Mouse (Mus musculus): Measurements from ENCODE around the gene Prlh. TPM values are rescaled to one million over a fixed set of nuclear protein-coding genes. Genes with fewer than 3 reads are reported as not detected.

The Prlh gene
- polyA plus RNA-seq (2014; fragmentation: Nextera tagmentation; extraction: Ambion mirVana), result not detected in 2 replicates

DNA sequence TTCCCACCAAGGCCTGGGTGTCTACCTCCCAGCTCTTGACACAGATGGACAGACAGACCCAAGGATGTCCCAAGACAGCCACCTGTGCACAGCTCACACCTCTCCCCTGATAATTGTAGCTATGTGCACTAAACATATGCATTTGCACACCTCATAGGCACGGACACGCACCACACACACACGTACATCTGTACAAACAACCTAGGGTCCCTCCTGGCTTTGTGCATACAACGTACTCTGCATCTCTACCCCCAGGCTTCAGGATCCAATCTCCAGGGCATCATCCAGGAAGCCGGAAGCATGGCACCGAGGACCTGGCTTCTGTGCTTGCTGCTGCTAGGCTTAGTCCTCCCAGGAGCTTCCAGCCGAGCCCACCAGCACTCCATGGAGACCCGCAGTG is at the start of gene Prlh:
Gene Prlh, plus strand, starts transcription at position 301 of the 400 bp plus-strand sequence.
- no peak within 1 kb of the TSS for H3K27ac ChIP-seq (ENCODE audit: low read depth, low read length)
- no peaks in the 10 kb centered on the region for H3K27me3 ChIP-seq (ENCODE audit: control insufficient read depth, insufficient read depth, low read length)
- no peaks in the 10 kb centered on the region for H3K36me3 ChIP-seq (ENCODE audit: control insufficient read depth, insufficient read depth, low read length)
- ATAC-seq (ENCODE audit: low FRiP score), result no peak
- WGBS, result 86% methylated on average over 8 of the region's 8 CpGs
- no peak for DNase-seq (ENCODE audit: low spot score)
- no peaks in the 10 kb centered on the region for H3K9me3 ChIP-seq (ENCODE audit: control insufficient read depth, low read length)
- H3K4me1 ChIP-seq (replicated peaks; ENCODE audit: control insufficient read depth, insufficient read depth, low read length), result no peaks in the 10 kb centered on the region
- no peak within 1 kb of the TSS for H3K4me2 ChIP-seq (replicated peaks; ENCODE audit: low read depth, low read length)
- no peak within 1 kb of the TSS for H3K4me3 ChIP-seq (ENCODE audit: low read depth, low read length)
- H3K9ac ChIP-seq (ENCODE audit: low read depth, low read length), result no peak within 1 kb of the TSS

DNA sequence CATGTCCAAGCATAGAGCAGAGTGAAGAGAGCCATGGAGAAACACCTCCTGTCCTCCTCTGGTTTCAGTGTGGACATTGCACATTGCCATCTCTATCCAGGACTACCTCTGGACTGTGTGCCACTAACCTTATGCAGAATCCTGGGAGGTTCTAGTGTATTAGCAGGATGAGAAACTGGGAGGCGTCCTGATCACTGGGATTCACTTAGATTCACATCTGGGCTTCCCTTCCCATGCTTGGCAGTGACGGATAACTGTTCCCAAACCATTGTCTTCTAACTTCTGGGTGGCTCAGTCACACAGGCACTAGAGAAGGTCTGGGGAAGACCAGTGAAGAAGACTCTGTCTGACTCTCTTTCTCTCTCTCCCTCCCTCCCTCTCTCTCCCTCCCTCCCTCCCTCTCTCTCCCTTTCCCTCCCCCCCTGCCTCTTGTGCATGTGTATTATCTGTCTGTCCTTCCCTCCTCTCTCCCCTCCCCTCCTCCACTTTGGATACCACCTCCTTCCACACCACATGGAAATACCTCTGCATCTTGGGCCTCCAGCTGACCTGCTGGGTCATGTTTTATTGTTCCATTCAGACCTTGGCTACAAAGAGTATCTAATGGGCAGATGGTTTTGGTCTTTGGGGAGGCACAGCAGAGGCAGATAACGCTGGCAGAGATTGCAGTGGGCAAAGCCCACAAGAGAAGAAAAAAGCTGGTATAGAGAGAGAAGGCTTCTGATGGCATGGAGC is 49.5 kb upstream of the Prlh start:
- Histone ChIP-seq H3K4me2 (replicated peaks; ENCODE audit: low read depth, low read length) (no peak overlapping the region), H3K36me3 (ENCODE audit: control insufficient read depth, insufficient read depth, low read length) (no peaks in the 10 kb centered on the region), H3K4me3 (ENCODE audit: low read depth, low read length) (no peak overlapping the region), H3K27ac (ENCODE audit: low read depth, low read length) (no peak overlapping the region), H3K27me3 (ENCODE audit: control insufficient read depth, insufficient read depth, low read length) (no peaks in the 10 kb centered on the region), H3K9me3 (ENCODE audit: control insufficient read depth, low read length) (no peaks in the 10 kb centered on the region), H3K4me1 (replicated peaks; ENCODE audit: control insufficient read depth, insufficient read depth, low read length) (no peaks in the 10 kb centered on the region), H3K9ac (ENCODE audit: low read depth, low read length) (no peak overlapping the region)
- 56% methylated on average over 3 of the region's 3 CpGs for whole genome bisulfite sequencing
- ATAC-seq (ENCODE audit: low FRiP score) (no peak), DNase-seq (ENCODE audit: low spot score) (no peak)

DNA sequence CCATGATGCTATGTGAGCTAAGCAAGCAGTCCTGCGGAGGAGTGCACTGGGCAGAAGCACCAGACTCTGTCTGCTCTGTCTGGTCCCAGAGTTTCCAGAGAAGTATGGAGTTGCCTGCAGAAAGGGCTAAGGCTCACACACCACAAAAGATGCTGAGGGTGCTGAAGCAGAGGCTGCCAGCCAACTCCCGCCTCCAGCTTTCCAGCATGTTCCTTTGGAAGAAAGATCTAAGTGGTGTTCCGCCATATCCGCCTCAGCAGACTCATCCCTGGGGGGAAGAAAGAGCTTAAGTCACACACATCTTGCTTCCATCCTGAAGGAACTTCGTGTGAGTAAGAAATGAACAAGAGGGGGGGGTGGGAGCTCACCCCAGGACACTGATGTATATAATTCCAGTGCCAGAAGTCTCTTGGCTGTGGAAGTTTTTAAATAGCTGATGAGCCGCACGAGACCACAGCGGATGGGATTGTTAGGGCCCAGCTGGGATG is 48.9 kb upstream of the Prlh start:
- 68% methylated on average over 8 of the region's 8 CpGs for WGBS
- Histone ChIP-seq H3K36me3 (ENCODE audit: control insufficient read depth, insufficient read depth, low read length) (no peaks in the 10 kb centered on the region), H3K27me3 (ENCODE audit: control insufficient read depth, insufficient read depth, low read length) (no peaks in the 10 kb centered on the region), H3K4me2 (replicated peaks; ENCODE audit: low read depth, low read length) (no peak overlapping the region), H3K9ac (ENCODE audit: low read depth, low read length) (no peak overlapping the region), H3K27ac (ENCODE audit: low read depth, low read length) (no peak overlapping the region), H3K4me3 (ENCODE audit: low read depth, low read length) (no peak overlapping the region), H3K4me1 (replicated peaks; ENCODE audit: control insufficient read depth, insufficient read depth, low read length) (no peaks in the 10 kb centered on the region), H3K9me3 (ENCODE audit: control insufficient read depth, low read length) (no peaks in the 10 kb centered on the region)
- DNase-seq (ENCODE audit: low spot score), result no peak
- no peak for ATAC-seq (ENCODE audit: low FRiP score)

GRCm38 (mm10) chr1:90904729-90905404 is 48.0 kb upstream of the Prlh start:
- no peak for ATAC-seq (ENCODE audit: low FRiP score)
- Histone ChIP-seq H3K4me3 (ENCODE audit: low read depth, low read length) (no peak overlapping the region), H3K9ac (ENCODE audit: low read depth, low read length) (no peak overlapping the region), H3K27me3 (ENCODE audit: control insufficient read depth, insufficient read depth, low read length) (no peaks in the 10 kb centered on the region), H3K27ac (ENCODE audit: low read depth, low read length) (no peak overlapping the region), H3K9me3 (ENCODE audit: control insufficient read depth, low read length) (no peaks in the 10 kb centered on the region), H3K4me1 (replicated peaks; ENCODE audit: control insufficient read depth, insufficient read depth, low read length) (no peaks in the 10 kb centered on the region), H3K36me3 (ENCODE audit: control insufficient read depth, insufficient read depth, low read length) (no peaks in the 10 kb centered on the region), H3K4me2 (replicated peaks; ENCODE audit: low read depth, low read length) (no peak overlapping the region)
- DNase-seq (ENCODE audit: low spot score), result no peak
- WGBS, result 90% methylated on average over 7 of the region's 7 CpGs

- ATAC-seq (ENCODE audit: low FRiP score), result no peak
- Histone ChIP-seq H3K36me3 (ENCODE audit: control insufficient read depth, insufficient read depth, low read length) (no peaks in the 10 kb centered on the region), H3K4me1 (replicated peaks; ENCODE audit: control insufficient read depth, insufficient read depth, low read length) (no peaks in the 10 kb centered on the region), H3K27me3 (ENCODE audit: control insufficient read depth, insufficient read depth, low read length) (no peaks in the 10 kb centered on the region), H3K9ac (ENCODE audit: low read depth, low read length) (no peak overlapping the region), H3K4me3 (ENCODE audit: low read depth, low read length) (no peak overlapping the region), H3K4me2 (replicated peaks; ENCODE audit: low read depth, low read length) (no peak overlapping the region), H3K27ac (ENCODE audit: low read depth, low read length) (no peak overlapping the region), H3K9me3 (ENCODE audit: control insufficient read depth, low read length) (no peaks in the 10 kb centered on the region)
- peak; percentile 73 for DNase-seq (ENCODE audit: low spot score)
- 18% methylated on average over 2 of the region's 2 CpGs for WGBS
These were observed 46.6 kb upstream of the Prlh start for GRCm38 (mm10) chr1:90906357-90906756.

GRCm38 (mm10) chr1:90909161-90909560 is 43.7 kb upstream of the Prlh start:
- DNase-seq (ENCODE audit: low spot score) (no peak), ATAC-seq (ENCODE audit: low FRiP score) (no peak)
- no peak overlapping the region for H3K27ac ChIP-seq (ENCODE audit: low read depth, low read length)
- no peaks in the 10 kb centered on the region for H3K36me3 ChIP-seq (ENCODE audit: control insufficient read depth, insufficient read depth, low read length)
- H3K9ac ChIP-seq (ENCODE audit: low read depth, low read length), result no peak overlapping the region
- no peak overlapping the region for H3K4me3 ChIP-seq (ENCODE audit: low read depth, low read length)
- H3K9me3 ChIP-seq (ENCODE audit: control insufficient read depth, low read length), result no peaks in the 10 kb centered on the region
- H3K27me3 ChIP-seq (ENCODE audit: control insufficient read depth, insufficient read depth, low read length), result no peaks in the 10 kb centered on the region
- H3K4me2 ChIP-seq (replicated peaks; ENCODE audit: low read depth, low read length), result no peak overlapping the region
- no peaks in the 10 kb centered on the region for H3K4me1 ChIP-seq (replicated peaks; ENCODE audit: control insufficient read depth, insufficient read depth, low read length)

- H3K4me2 ChIP-seq (replicated peaks; ENCODE audit: low read depth, low read length), result no peak overlapping the region
- ATAC-seq (ENCODE audit: low FRiP score) (no peak), DNase-seq (ENCODE audit: low spot score) (peak; percentile 9)
- H3K36me3 ChIP-seq (ENCODE audit: control insufficient read depth, insufficient read depth, low read length), result no peaks in the 10 kb centered on the region
- H3K9ac ChIP-seq (ENCODE audit: low read depth, low read length), result no peak overlapping the region
- no peaks in the 10 kb centered on the region for H3K27me3 ChIP-seq (ENCODE audit: control insufficient read depth, insufficient read depth, low read length)
- H3K9me3 ChIP-seq (ENCODE audit: control insufficient read depth, low read length), result no peaks in the 10 kb centered on the region
- 40% methylated on average over 16 of the region's 17 CpGs for WGBS
- no peaks in the 10 kb centered on the region for H3K4me1 ChIP-seq (replicated peaks; ENCODE audit: control insufficient read depth, insufficient read depth, low read length)
- H3K27ac ChIP-seq (ENCODE audit: low read depth, low read length), result no peak overlapping the region
- no peak overlapping the region for H3K4me3 ChIP-seq (ENCODE audit: low read depth, low read length)
These were observed 43.2 kb upstream of the Prlh start for GRCm38 (mm10) chr1:90909631-90910152.

DNA sequence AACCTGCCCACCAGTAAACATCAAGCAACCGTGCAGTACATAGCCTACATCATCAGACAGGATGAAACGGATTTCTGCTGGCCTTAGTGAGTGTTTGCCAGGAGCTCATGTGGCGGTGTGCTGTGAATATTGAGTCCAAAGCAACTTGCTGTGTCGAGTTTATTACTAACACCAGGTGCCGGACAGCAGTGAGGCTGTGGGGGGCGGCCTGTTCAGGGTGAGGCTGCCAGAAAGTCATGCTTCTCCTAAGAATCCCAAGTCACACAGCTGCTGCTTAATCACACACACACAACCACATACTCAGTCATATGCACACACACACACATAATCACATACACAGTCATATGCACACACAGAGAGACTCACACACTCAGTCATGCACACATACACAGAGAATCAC is 39.7 kb upstream of the Prlh start:
- Histone ChIP-seq H3K27me3 (ENCODE audit: control insufficient read depth, insufficient read depth, low read length) (no peaks in the 10 kb centered on the region), H3K4me1 (replicated peaks; ENCODE audit: control insufficient read depth, insufficient read depth, low read length) (no peaks in the 10 kb centered on the region), H3K36me3 (ENCODE audit: control insufficient read depth, insufficient read depth, low read length) (no peaks in the 10 kb centered on the region), H3K4me3 (ENCODE audit: low read depth, low read length) (no peak overlapping the region), H3K9me3 (ENCODE audit: control insufficient read depth, low read length) (no peaks in the 10 kb centered on the region), H3K27ac (ENCODE audit: low read depth, low read length) (no peak overlapping the region), H3K9ac (ENCODE audit: low read depth, low read length) (no peak overlapping the region), H3K4me2 (replicated peaks; ENCODE audit: low read depth, low read length) (no peak overlapping the region)
- DNase-seq (ENCODE audit: low spot score), result no peak
- no peak for ATAC-seq (ENCODE audit: low FRiP score)
- 80% methylated on average over 6 of the region's 6 CpGs for WGBS
